Mouse (Mus musculus) stomach, embryonic 14.5 days (tissue): ENCODE results near the gene Nek6. TPM values are rescaled to one million over a fixed set of nuclear protein-coding genes. Genes with fewer than 3 reads are reported as not detected.

Experiments used
- ATAC-seq: fragments of 200-750 bp; cut with Nextera tagmentation; 2 replicates; pipeline ENCODE4 v1.8.0; 2017; ENCODE audit warnings: low read depth, moderate TSS enrichment; ENCODE audit not compliant: insufficient number of reproducible peaks, insufficient read depth, low FRiP score
- H3K27ac ChIP-seq: fragments of 300-500 bp; sonication (generic); 2 replicates; pipeline ENCODE4 v1.5.1; 2014; ENCODE audit warnings: mild to moderate bottlenecking, low read length, moderate library complexity, mixed read lengths
- H3K27me3 ChIP-seq: fragments of 300-500 bp; sonication (generic); 2 replicates; pipeline ENCODE4 v1.6.1; 2014; ENCODE audit warnings: low read length, control low read depth, mixed read lengths; ENCODE audit not compliant: control insufficient read depth, insufficient read depth
- H3K36me3 ChIP-seq: fragments of 300-500 bp; sonication (generic); 2 replicates; pipeline ENCODE4 v1.6.1; 2014; ENCODE audit warnings: mild to moderate bottlenecking, control low read depth, low read length, moderate library complexity, mixed read lengths; ENCODE audit not compliant: control insufficient read depth, insufficient read depth
- H3K4me1 ChIP-seq: fragments of 300-500 bp; sonication (generic); 2 replicates; pipeline ENCODE4 v1.6.1; 2014; ENCODE audit warnings: low read length, control low read depth, mixed read lengths; ENCODE audit not compliant: control insufficient read depth, insufficient read depth
- H3K4me2 ChIP-seq: fragments of 300-500 bp; sonication (generic); replicated peaks from 2 replicates; pipeline ENCODE4 v1.6.1; 2014; ENCODE audit warnings: low read depth, low read length, control low read depth
- H3K4me3 ChIP-seq: fragments of 300-500 bp; sonication (generic); 2 replicates; pipeline ENCODE4 v1.5.1; 2014; ENCODE audit warnings: low read depth, low read length, control low read depth
- H3K9ac ChIP-seq: fragments of 300-500 bp; sonication (generic); replicated peaks from 2 replicates; pipeline ENCODE4 v1.6.1; 2014; ENCODE audit warnings: low read depth, mild to moderate bottlenecking, control low read depth, low read length, moderate library complexity, mixed read lengths
- H3K9me3 ChIP-seq: fragments of 300-500 bp; sonication (generic); 2 replicates; pipeline ENCODE4 v1.6.1; 2016; ENCODE audit warnings: low read depth, low read length, control low read depth; ENCODE audit not compliant: control insufficient read depth
- WGBS: fragments of 180-500 bp; shearing (Covaris S2); extraction: QIAGEN DNeasy Blood & Tissue Kit; methylation state at CpG from one replicate; pipeline ENCODE4 v1.1.7; 2014; 5-methylcytosine and 5-hydroxymethylcytosine counted together
- polyA plus RNA-seq: library from polyadenylated mRNA; unstranded; fragments of >200 nt; fragmentation: Nextera tagmentation; extraction: Ambion mirVana; gene quantifications from 2 replicates; pipeline ENCODE4 v1.2.1, GENCODE M21; 2014

Gene Nek6
- polyA plus RNA-seq, 1 experiment from 2014 or later, result 132 TPM

GRCm38 (mm10) chr2:38544982-38545381 lies 33.5 kb downstream of the Nek6 start:
- no peaks in the 10 kb centered on the region for H3K27me3 ChIP-seq
- no peak overlapping the region for H3K4me2 ChIP-seq
- H3K4me3 ChIP-seq, result no peak overlapping the region
- 62% methylated on average over 6 of the region's 6 CpGs for WGBS
- no peaks in the 10 kb centered on the region for H3K36me3 ChIP-seq
- ATAC-seq, result no peak
- no peak overlapping the region for H3K27ac ChIP-seq
- no peaks in the 10 kb centered on the region for H3K9me3 ChIP-seq
- peaks cover 25% of the 10 kb centered on the region for H3K4me1 ChIP-seq
- no peak overlapping the region for H3K9ac ChIP-seq

DNA sequence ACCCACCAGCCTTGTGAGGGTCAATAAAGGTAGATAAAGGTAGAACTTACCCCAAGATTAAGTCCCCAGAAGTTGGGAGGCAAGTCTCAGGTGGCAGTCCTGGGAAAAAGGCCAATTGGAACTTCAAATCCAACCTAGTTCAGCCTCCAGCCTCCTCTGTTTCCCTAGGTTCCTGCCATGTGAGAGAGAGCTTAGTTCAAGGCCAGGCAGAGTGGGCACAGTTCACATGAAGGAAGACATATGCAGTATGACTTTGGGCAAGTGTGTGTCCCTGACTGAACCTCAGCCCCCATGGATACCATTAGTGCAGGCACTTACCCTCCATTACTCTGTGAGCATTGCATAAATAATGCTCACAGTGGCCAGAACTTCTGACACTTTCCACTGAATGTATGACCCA lies 34.3 kb downstream of the Nek6 start:
- no peak overlapping the region for H3K9ac ChIP-seq
- no peak overlapping the region for H3K27ac ChIP-seq
- no peaks in the 10 kb centered on the region for H3K27me3 ChIP-seq
- no peak overlapping the region for H3K4me2 ChIP-seq
- no peak for ATAC-seq
- H3K4me1 ChIP-seq, result peaks cover 24% of the 10 kb centered on the region
- peaks cover under 1% of the 10 kb centered on the region; the same call in 1 of the 2 replicates for H3K36me3 ChIP-seq
- no peaks in the 10 kb centered on the region for H3K9me3 ChIP-seq
- H3K4me3 ChIP-seq, result no peak overlapping the region

DNA sequence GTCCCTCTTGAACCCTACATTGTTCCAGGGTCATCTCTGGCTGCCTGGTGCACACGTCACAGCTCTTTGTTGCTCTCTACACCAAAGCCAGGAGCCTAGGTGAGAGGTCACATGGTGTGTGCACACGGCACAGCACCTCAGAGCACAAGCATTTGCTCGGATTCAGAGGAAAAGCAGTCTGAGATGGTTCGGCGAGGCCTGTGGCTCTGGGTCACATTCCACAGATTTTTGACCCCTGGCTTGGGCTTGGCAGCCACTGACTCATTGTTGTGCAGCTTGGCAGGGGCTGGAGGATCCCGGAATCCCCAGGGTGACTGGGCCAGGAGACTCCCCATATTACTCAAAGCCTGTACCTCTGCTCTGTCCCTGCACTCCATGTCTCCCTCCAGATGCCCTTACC lies 34.8 kb downstream of the Nek6 start:
- no peak for ATAC-seq
- H3K4me2 ChIP-seq, result no peak overlapping the region
- peaks cover 5% of the 10 kb centered on the region; the same call in 1 of the 2 replicates for H3K36me3 ChIP-seq
- H3K9ac ChIP-seq, result no peak overlapping the region
- WGBS, result 20% methylated on average over 6 of the region's 6 CpGs
- H3K27ac ChIP-seq, result no peak overlapping the region
- H3K4me1 ChIP-seq, result peaks cover 24% of the 10 kb centered on the region
- no peaks in the 10 kb centered on the region for H3K9me3 ChIP-seq
- no peaks in the 10 kb centered on the region for H3K27me3 ChIP-seq
- no peak overlapping the region for H3K4me3 ChIP-seq

GRCm38 (mm10) chr2:38546748-38547147 lies 35.3 kb downstream of the Nek6 start:
- Histone ChIP-seq H3K4me3 (no peak overlapping the region), H3K4me1 (peaks cover 24% of the 10 kb centered on the region), H3K9ac (no peak overlapping the region), H3K27me3 (no peaks in the 10 kb centered on the region), H3K27ac (no peak overlapping the region), H3K36me3 (peaks cover 11% of the 10 kb centered on the region; the same call in 1 of the 2 replicates), H3K9me3 (no peaks in the 10 kb centered on the region), H3K4me2 (no peak overlapping the region)
- ATAC-seq, result no peak
- 70% methylated on average over 5 of the region's 5 CpGs for WGBS

DNA sequence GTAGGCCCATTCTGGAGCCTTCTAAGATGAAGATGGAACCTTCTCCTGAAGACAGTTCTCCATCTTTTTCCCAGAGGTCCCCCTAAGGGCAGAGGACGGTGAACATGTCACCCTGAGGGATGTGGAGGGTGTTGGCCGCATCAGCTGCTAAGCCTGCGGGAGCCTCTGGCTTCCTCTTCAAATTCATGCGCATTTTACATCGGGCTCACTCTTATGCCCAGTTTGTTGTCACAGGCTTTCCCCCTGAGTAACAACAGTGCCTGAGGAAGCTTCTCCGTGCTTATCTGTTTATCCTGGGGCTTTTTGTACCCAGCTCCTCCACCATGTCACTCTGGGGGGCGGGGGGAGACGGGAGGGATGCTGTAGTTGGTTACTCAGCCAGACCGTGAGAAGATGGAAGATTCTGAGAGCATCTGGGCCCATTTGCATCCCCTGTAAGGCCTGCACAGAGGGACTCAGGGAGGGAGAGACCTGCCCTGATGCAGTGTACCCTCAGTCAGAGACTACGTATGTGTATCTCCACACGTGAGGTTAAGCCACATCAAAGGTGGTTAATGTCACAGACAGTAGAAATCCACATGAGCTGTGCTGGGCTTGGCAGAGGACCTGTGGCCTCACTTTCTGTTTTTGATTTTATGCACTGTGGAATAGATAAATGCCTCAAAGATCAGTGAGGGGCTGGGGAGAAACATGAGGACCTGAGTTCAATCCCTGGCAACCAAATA lies 36.5 kb downstream of the Nek6 start:
- Histone ChIP-seq H3K4me2 (no peak overlapping the region), H3K9ac (no peak overlapping the region), H3K4me3 (no peak overlapping the region), H3K36me3 (peaks cover 11% of the 10 kb centered on the region; the same call in 1 of the 2 replicates), H3K9me3 (no peaks in the 10 kb centered on the region), H3K27ac (no peak overlapping the region), H3K4me1 (peaks cover 24% of the 10 kb centered on the region), H3K27me3 (no peaks in the 10 kb centered on the region)
- 72% methylated on average over 11 of the region's 11 CpGs for WGBS
- ATAC-seq, result no peak

DNA sequence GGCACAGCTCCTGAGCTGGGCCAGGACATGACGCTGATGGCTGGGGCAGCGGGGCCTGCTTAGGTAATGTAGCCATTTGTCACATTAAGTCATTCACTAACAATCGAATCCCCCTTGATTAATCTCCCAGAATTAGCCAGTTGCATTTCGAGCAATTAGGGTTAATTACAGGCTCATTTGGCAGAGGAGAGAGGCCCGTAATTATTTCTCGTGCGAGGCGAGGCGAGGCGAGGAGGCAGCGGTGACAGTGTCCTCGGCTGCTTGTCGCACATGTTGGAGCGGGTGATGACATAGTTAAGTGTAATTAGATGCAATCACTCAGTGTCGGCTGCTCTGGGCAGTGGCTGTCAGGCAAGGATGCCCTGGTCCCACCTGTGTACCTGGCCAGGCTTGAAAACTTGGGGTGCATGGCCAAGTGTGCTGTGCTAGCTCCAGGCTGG lies 40.6 kb downstream of the Nek6 start:
- 0 out of 2 replicates have a peak, but pooled peaks cover 9% of the 10 kb centered on the region for H3K4me1 ChIP-seq
- no peak overlapping the region for H3K27ac ChIP-seq
- H3K4me2 ChIP-seq, result no peak overlapping the region
- no peaks in the 10 kb centered on the region for H3K27me3 ChIP-seq
- H3K9ac ChIP-seq, result no peak overlapping the region
- WGBS, result 88% methylated on average over 15 of the region's 15 CpGs
- H3K36me3 ChIP-seq, result peaks cover 11% of the 10 kb centered on the region; the same call in 1 of the 2 replicates
- no peaks in the 10 kb centered on the region for H3K9me3 ChIP-seq
- H3K4me3 ChIP-seq, result no peak overlapping the region
- no peak for ATAC-seq

DNA sequence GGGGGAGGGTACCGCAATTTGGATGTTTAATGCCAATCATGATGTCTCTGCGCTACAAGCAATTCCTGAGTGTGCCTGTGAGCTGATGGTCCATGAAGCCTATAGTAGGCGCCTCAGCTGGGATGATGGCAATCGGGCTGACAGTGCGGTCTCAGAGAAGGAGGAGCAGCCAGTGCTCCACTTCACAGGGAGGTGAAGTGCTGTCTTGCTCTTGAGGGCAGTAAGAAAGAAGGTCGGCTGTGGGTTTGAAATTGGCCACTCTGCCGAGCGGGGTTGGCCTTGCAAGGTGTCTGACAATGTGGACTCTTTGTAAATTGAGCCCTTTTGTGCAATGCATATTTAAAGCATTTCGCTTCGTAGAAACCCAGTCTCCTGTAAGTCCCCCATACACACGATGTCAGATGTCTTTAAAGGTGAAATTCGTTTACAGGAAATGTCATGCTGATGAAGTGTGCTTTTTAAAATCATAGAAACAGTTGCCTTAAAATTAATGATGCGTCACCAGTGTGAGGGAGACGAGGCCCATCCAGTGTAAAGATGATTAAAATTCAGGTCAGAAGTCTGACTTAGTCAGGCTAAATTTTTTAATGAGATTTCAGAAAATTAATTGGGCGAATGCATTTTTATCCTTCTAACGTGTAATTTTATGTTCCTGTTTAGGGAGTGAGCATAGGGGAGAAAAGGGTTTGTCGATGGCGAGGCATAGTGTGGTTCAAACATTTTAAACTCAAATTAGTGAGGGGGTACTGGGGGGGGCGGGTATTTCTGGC lies 43.0 kb downstream of the Nek6 start:
- no peak overlapping the region for H3K4me3 ChIP-seq
- no peaks in the 10 kb centered on the region for H3K9me3 ChIP-seq
- 44% methylated on average over 19 of the region's 19 CpGs for WGBS
- no peak overlapping the region for H3K4me2 ChIP-seq
- 0 out of 2 replicates have a peak, but pooled peaks cover 9% of the 10 kb centered on the region for H3K4me1 ChIP-seq
- ATAC-seq, result no peak
- no peaks in the 10 kb centered on the region for H3K27me3 ChIP-seq
- no peak overlapping the region for H3K9ac ChIP-seq
- no peak overlapping the region for H3K27ac ChIP-seq
- peaks cover 18% of the 10 kb centered on the region for H3K36me3 ChIP-seq

- Histone ChIP-seq H3K9me3 (no peaks in the 10 kb centered on the region), H3K27ac (no peak overlapping the region), H3K9ac (no peak overlapping the region), H3K4me1 (0 out of 2 replicates have a peak, but pooled peaks cover 9% of the 10 kb centered on the region), H3K36me3 (peaks cover 28% of the 10 kb centered on the region), H3K27me3 (no peaks in the 10 kb centered on the region), H3K4me3 (no peak overlapping the region), H3K4me2 (no peak overlapping the region)
- ATAC-seq, result no peak
- 91% methylated on average over 4 of the region's 4 CpGs for WGBS
Observed at GRCm38 (mm10) chr2:38555659-38556058, 44.2 kb downstream of the Nek6 start.
